Mouse (Mus musculus) liver, embryonic 16.5 days (tissue): Measurements from ENCODE around the gene P2rx1. TPM values are rescaled to one million over a fixed set of nuclear protein-coding genes. Genes with fewer than 3 reads are reported as not detected.

Experiments used
- ATAC-seq: fragments of 200-750 bp; cut with Nextera tagmentation; 2 replicates; pipeline ENCODE4 v1.8.0; 2017; ENCODE audit warnings: low read depth, mild to moderate bottlenecking, moderate number of reproducible peaks, moderate library complexity
- H3K27ac ChIP-seq: fragments of 300-500 bp; sonication (generic); 2 replicates; pipeline ENCODE4 v1.5.1; 2014; ENCODE audit warnings: mild to moderate bottlenecking, low read length
- H3K27me3 ChIP-seq: fragments of 300-500 bp; sonication (generic); 2 replicates; pipeline ENCODE4 v1.6.1; 2014; ENCODE audit warnings: low read depth, low read length, mixed read lengths; ENCODE audit not compliant: control insufficient read depth, insufficient read depth
- H3K36me3 ChIP-seq: fragments of 300-500 bp; sonication (generic); 2 replicates; pipeline ENCODE4 v1.6.1; 2014; ENCODE audit warnings: mild to moderate bottlenecking; ENCODE audit not compliant: control insufficient read depth, insufficient read depth
- H3K4me1 ChIP-seq: fragments of 300-500 bp; sonication (generic); 2 replicates; pipeline ENCODE4 v1.6.1; 2014; ENCODE audit warnings: low read depth, low read length, mixed read lengths; ENCODE audit not compliant: control insufficient read depth
- H3K4me2 ChIP-seq: fragments of 300-500 bp; sonication (generic); 2 replicates; pipeline ENCODE4 v1.6.1; 2014; ENCODE audit warnings: low read depth, low read length, mixed read lengths
- H3K4me3 ChIP-seq: fragments of 300-500 bp; sonication (generic); 2 replicates; pipeline ENCODE4 v1.5.1; 2014; ENCODE audit warnings: low read depth, mild to moderate bottlenecking, low read length
- H3K9ac ChIP-seq: fragments of 300-500 bp; sonication (generic); 2 replicates; pipeline ENCODE4 v1.6.1; 2014; ENCODE audit warnings: low read depth, low read length
- H3K9me3 ChIP-seq: fragments of 300-500 bp; sonication (generic); replicated peaks from 2 replicates; pipeline ENCODE4 v1.6.1; 2016; ENCODE audit warnings: low read length; ENCODE audit not compliant: control insufficient read depth
- WGBS: fragments of 180-500 bp; shearing (Covaris S2); extraction: QIAGEN DNeasy Blood & Tissue Kit; methylation state at CpG from one replicate; pipeline ENCODE4 v1.1.7; 2014; ENCODE audit not compliant: insufficient replicate concordance; 5-methylcytosine and 5-hydroxymethylcytosine counted together
- polyA plus RNA-seq: library from polyadenylated mRNA; unstranded; fragments of >200 nt; fragmentation: Nextera tagmentation; extraction: Ambion mirVana; gene quantifications from 2 replicates; pipeline ENCODE4 v1.2.1, GENCODE M21; 2015

Gene P2rx1
- polyA plus RNA-seq, 1 experiment from 2014 or later, result 6.6 TPM

DNA sequence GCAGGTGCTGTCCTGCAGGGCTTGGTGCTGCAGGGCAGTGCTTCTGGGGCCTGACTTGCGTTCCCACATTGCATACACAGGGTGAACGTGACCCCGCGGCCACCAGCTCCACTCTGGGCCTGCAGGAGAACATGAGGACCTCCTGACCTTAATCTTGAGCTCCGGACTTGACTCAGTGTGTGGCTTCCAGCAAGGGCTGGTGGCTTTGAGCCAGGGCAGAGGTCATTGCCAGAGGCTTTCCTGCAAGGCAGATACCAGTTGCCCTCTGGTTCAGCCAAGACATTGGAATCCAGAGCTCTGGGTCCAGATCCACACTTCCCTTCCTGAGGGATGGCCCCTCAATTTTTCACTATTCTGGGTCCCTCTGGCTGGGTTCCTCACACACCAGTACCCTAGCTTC is 15.1 kb downstream of the P2rx1 start:
- no peak overlapping the region for H3K9ac ChIP-seq
- no peak overlapping the region for H3K4me2 ChIP-seq
- peaks cover 11% of the 10 kb centered on the region for H3K27me3 ChIP-seq
- no peak overlapping the region for H3K4me3 ChIP-seq
- H3K9me3 ChIP-seq, result no peaks in the 10 kb centered on the region
- no peak for ATAC-seq
- no peaks in the 10 kb centered on the region for H3K36me3 ChIP-seq
- no peak overlapping the region for H3K27ac ChIP-seq
- H3K4me1 ChIP-seq, result peaks cover 5% of the 10 kb centered on the region
- WGBS, result 46% methylated on average over 5 of the region's 5 CpGs

DNA sequence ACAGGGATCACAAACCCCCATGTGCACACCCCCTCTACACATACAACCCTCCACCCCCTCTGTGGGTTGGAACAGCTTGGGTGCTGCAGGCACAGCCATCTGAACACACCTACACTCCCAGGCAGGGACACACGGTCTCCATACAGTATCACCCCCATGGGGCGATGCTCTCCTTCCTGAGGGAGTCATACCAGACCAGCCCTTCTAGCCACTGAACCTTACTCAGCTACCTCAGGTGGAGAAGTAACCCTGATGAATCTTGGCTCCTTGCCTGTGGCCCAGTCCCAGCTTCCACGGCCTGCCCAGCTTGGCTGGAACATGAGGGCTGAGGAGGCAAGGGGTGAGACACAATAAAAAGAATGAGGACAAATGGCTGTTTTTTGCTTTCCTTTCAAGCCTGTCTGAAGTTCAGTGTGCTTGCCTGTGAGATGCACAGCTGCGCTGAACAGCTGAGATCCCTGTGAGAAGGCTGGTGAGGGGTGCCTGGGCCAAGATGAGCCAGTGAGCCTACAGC is 16.0 kb downstream of the P2rx1 start:
- ATAC-seq, result no peak
- H3K9me3 ChIP-seq, result no peaks in the 10 kb centered on the region
- WGBS, result 70% methylated on average over 4 of the region's 4 CpGs
- peaks cover 20% of the 10 kb centered on the region for H3K27me3 ChIP-seq
- H3K27ac ChIP-seq, result no peak overlapping the region
- no peak overlapping the region for H3K4me2 ChIP-seq
- no peak overlapping the region for H3K9ac ChIP-seq
- peaks cover 11% of the 10 kb centered on the region for H3K4me1 ChIP-seq
- no peaks in the 10 kb centered on the region for H3K36me3 ChIP-seq
- no peak overlapping the region for H3K4me3 ChIP-seq

DNA sequence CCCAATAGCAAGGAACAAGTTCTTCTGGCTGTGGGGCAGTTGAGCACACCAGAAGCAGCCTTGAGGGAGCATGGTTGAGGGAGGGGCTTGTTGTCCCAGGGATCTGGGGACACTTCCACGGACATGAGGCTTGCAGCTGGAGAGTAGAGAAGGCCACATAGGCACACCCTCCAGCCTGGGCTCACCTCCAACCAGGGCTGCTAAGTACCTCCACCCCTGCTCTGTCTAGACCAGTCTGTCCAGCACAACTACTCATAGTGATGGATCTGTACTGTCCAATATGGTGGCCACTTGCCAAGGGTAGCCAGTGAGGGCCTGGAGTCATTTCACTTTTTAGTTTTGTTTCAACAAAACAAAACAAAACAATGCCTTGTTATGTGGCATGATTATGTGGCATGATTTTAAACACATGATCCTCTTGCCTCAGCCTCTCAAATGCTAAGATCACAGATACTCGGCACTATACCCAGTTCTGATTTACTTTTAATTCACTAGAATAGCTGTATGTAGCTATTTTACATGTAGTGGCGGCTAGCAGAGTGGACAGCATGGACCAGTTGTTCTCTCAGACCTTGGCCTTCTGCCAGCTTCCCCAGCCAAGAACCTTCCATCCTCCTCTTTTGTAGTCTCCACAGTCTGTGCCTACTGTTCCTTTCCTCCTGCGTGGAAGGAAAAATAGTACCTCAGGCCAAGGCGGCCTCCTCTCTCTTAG is 16.6 kb downstream of the P2rx1 start:
- H3K4me3 ChIP-seq, result no peak overlapping the region
- H3K27me3 ChIP-seq, result peaks cover 27% of the 10 kb centered on the region
- no peaks in the 10 kb centered on the region for H3K36me3 ChIP-seq
- peaks cover 11% of the 10 kb centered on the region for H3K4me1 ChIP-seq
- ATAC-seq, result no peak
- WGBS, result 53% methylated on average over 5 of the region's 5 CpGs
- no peak overlapping the region for H3K27ac ChIP-seq
- H3K9ac ChIP-seq, result no peak overlapping the region
- H3K4me2 ChIP-seq, result no peak overlapping the region
- no peaks in the 10 kb centered on the region for H3K9me3 ChIP-seq

DNA sequence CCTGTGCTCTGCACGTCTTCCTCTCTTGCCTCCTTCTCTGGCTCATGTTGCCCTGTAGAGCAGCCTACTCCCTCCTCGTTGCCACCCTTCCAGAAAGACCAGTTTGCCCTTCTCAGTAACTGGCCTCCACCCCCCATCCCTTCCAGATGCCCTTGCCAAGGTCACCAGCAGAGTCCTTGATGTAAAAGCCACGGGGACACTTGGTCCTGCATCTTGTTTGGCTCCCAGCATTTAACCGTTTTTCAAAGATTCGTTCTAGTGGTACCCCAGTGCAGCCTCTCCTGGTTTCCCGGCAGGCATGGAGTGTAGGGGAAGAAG is 17.2 kb downstream of the P2rx1 start:
- Histone ChIP-seq H3K27me3 (peaks cover 32% of the 10 kb centered on the region), H3K4me3 (no peak overlapping the region)
- 68% methylated on average over 6 of the region's 6 CpGs for WGBS

DNA sequence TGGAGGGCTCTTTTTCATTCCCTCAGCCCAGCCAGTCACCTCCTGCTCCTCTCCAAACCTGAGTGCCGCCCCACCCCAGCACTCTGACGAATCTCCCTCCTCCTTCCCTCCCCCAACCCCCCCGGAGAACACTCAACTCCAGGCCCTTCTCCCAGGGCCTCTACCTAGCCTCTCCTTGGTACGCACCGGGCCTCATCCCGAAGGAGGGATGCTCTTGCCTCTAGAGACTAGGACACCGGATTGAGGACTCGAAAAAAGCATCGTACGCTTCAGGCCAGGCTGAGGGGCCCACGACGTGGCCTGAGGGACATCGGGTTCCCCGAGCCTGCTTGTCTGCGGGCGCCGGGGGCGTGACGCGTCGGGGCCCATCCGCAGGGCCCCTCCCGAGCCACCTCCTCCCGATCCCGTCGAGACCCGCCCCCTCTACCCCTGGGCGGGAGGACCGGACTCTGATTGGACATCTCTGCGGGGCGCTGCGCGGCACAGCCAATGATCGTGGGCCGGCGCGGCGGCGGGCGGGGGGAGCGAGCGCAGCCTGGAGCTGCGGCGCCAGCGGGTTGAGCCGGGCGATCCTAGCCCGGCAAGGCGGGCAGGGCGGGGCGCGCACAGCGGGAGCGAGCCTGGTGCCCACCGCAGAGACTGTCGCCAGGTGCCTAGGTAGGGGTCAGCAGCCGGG is 19.7 kb downstream of the P2rx1 start, which contains the start of gene Camkk1:
Camkk1 (plus strand) TSS at position 538 of the 676 bp plus-strand sequence.
- Histone ChIP-seq H3K27ac (no peak within 1 kb of the TSS), H3K9me3 (no peaks in the 10 kb centered on the region), H3K27me3 (peaks cover 35% of the 10 kb centered on the region), H3K4me3 (peak within 1 kb of the TSS; percentile 63), H3K36me3 (no peaks in the 10 kb centered on the region), H3K4me2 (peak within 1 kb of the TSS; percentile 88), H3K9ac (peak within 1 kb of the TSS; percentile 34; the same call in 1 of the 2 replicates), H3K4me1 (peaks cover 11% of the 10 kb centered on the region)
- 1% methylated on average over 57 of the region's 57 CpGs for WGBS
- peak; percentile 98 for ATAC-seq

More for the DNA sequence above, 17.2 kb downstream of the P2rx1 start:
- H3K9ac ChIP-seq, result no peak overlapping the region
- no peak for ATAC-seq
- H3K4me1 ChIP-seq, result peaks cover 11% of the 10 kb centered on the region
- H3K9me3 ChIP-seq, result no peaks in the 10 kb centered on the region
- no peak overlapping the region for H3K27ac ChIP-seq
- no peak overlapping the region for H3K4me2 ChIP-seq
- H3K36me3 ChIP-seq, result no peaks in the 10 kb centered on the region

DNA sequence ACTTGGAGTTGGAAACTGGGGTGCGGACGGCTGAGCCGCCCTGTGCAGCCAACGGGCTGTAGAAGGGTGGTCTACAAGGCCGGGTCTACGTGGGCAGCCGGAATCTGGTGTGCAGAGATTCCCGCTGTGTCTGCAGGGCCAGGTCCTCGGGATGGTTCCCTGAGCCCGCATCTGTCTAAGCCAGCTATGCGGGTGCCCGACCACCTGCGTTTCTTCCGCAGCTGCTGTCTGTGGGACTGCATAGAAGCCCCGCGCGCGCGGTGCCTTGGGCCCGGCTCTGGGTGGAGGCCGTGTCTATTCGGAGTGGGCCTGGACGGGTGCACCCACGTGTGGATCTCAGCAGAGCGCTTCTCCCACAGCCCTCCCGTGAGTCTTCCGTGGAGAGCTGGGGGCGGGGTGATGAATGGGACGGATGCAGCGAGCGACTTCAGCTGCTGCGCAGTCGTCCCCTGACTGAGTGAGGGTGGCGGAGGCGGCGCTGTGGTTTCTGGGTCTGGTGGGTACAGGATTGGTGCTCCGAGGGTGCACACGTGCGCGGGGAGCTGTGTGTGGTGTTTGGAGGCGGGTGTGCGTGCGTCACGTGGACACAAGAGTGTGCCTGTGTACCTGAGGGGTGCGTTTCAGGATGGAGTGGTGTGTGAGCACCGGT is 20.4 kb downstream of the P2rx1 start:
- WGBS, result under 1% methylated on average over 46 of the region's 46 CpGs
- H3K27me3 ChIP-seq, result peaks cover 35% of the 10 kb centered on the region

DNA sequence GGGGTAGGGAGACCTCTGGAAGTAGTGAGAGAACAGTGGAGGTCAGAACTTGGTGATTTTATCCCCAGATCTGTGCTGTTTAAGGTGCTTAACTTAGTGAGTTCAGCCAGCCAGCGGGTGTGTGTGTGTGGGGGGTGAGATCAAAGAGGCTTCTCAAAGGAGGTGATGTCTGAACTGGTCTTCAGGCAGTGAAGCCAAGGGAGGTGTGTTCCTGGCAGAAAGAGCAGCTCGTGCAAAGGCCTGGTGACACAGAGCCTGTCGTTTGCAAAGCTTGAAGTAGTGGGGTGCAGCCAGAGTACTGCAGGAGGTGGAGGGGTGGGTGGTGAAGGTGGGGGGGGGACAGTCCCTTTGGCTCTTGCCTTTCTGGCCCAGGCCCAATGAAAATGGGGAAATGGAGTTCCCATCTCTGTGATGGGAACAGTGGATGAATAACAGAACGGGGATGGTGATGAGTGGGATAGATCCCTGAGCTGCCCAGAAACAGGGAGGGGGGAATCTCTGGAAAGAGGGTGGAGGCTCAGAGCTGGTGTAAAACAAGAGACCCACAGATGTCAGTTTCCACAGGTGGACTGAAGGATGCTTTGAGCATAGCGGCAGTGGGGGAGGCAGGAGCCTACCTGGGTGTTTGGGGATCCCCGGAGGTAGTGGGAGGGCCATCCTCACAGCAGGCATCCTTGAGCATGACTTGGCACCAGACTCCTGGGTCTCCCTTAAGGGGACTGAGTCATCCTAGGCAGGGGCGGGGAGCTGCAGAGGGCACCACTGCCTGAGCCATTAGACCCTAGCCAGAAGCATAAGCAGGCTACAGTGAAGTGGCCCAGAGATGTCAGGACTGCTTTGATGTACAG is 22.3 kb downstream of the P2rx1 start:
- peaks cover 35% of the 10 kb centered on the region for H3K27me3 ChIP-seq
- H3K4me2 ChIP-seq, result no peak overlapping the region
- no peaks in the 10 kb centered on the region for H3K9me3 ChIP-seq
- 51% methylated on average over 7 of the region's 7 CpGs for WGBS
- H3K4me1 ChIP-seq, result peaks cover 11% of the 10 kb centered on the region
- H3K4me3 ChIP-seq, result no peak overlapping the region
- H3K27ac ChIP-seq, result no peak overlapping the region
- no peak overlapping the region for H3K9ac ChIP-seq
- H3K36me3 ChIP-seq, result no peaks in the 10 kb centered on the region
- no peak for ATAC-seq

More for the DNA sequence above, 20.4 kb downstream of the P2rx1 start:
- Histone ChIP-seq H3K9me3 (no peaks in the 10 kb centered on the region), H3K4me1 (peaks cover 11% of the 10 kb centered on the region), H3K9ac (peak overlapping the region; percentile 34; the same call in 1 of the 2 replicates), H3K36me3 (no peaks in the 10 kb centered on the region), H3K4me3 (peak overlapping the region; percentile 63), H3K4me2 (peak overlapping the region; percentile 88), H3K27ac (no peak overlapping the region)
- ATAC-seq, result no peak

DNA sequence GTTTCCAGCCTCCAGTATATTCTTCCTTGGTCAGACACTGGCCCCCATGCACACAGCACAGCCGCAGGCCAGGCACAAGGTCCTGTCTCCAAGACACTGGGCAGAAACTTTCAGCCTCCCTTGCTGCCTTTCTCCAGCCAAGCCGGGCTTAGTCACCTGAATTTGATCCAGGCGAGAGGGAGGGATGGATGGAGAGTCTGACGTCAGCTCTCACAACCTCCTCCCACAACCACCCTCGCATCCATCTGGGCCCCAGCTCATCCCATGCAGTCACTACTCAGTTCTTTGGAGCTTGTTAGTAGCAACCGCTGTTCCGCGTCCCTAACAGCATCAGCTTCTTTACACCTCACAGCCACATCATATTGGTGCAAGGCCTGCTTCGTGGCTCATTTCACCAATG is 24.2 kb downstream of the P2rx1 start:
- no peak overlapping the region for H3K4me2 ChIP-seq
- ATAC-seq, result no peak
- no peaks in the 10 kb centered on the region for H3K36me3 ChIP-seq
- peaks cover 11% of the 10 kb centered on the region for H3K4me1 ChIP-seq
- no peaks in the 10 kb centered on the region for H3K9me3 ChIP-seq
- H3K27ac ChIP-seq, result no peak overlapping the region
- H3K4me3 ChIP-seq, result no peak overlapping the region
- no peak overlapping the region for H3K9ac ChIP-seq
- 69% methylated on average over 9 of the region's 9 CpGs for WGBS
- peaks cover 27% of the 10 kb centered on the region for H3K27me3 ChIP-seq
